Mouse (Mus musculus) G1E (cell line): ENCODE measurements around the gene Misp.

Experiments
- CTCF ChIP-seq: IDR thresholded peaks from 2 replicates; pipeline ENCODE4 v1.5.1; 2012; ENCODE audit warnings: low read depth, low read length, inconsistent platforms, mixed read lengths
- GATA1 ChIP-seq: IDR thresholded peaks from 2 replicates; pipeline ENCODE4 v1.6.1; 2012; ENCODE audit warnings: borderline replicate concordance, low read length, inconsistent platforms, mixed read lengths
- POLR2AphosphoS5 ChIP-seq: IDR thresholded peaks from 2 replicates; pipeline ENCODE4 v1.6.1; 2012; ENCODE audit warnings: low read depth, low read length, inconsistent platforms; ENCODE audit not compliant: insufficient replicate concordance
- TAL1 ChIP-seq: conservative IDR thresholded peaks from 2 replicates; pipeline ENCODE4 v1.6.1; 2012; ENCODE audit warnings: low read depth, low read length, inconsistent platforms, mixed read lengths

DNA sequence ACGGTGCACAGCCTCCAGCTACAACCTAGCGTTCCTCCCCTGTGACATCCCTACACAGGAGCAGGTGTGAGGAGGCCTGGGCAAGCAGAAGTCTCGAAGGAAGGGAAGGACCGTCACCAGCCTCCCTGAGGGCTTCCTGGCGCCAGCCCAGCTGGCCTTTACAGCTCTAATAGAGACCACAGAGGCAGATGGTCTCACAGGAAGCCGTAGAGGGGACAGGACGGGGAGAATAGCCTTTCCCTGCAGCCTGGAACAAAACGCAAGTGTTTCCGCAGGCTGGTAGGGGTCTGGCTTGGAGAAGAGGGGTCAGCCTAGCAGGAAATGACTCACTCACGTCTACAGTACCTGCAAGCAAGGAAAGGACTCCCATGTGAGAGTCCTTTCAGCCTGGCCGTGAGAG, 13.0 kb upstream of the Misp start:
- TF ChIP-seq CTCF (no peak), TAL1 (no peak), GATA1 (no peak), POLR2AphosphoS5 (no peak)
